Mouse (Mus musculus) B cell, adult 2 months (primary cell): ENCODE results near the gene Vmn2r25.
"Not testable (repeated sequence)": the region's sequence is repeated elsewhere in the genome, so short reads cannot be mapped to it uniquely, and the experiment has no call there.

Source experiments
- DNase-seq, 2 experiments: peaks; one replicate each; pipeline ENCODE4 v3.0.0; 2022

The Vmn2r25 gene

DNA sequence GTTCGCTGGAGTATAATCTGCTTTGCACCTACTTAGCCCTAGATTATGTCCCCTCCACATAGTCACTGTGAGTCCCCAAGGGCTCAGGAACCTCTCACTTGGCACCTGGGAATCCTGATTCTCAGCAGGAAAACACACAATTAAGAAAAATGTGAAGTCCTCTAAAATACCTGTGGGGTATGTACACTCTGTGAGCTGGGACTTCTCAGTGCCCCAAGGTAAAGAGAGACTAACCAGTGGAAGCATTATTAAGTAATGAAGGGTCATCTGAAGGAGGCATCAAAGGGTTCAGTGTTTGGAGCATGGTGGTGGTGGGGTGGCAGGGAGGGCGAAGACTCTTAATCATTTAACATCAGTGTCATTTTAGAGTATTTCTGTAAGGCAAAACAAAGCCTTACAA, at the start of gene Vmn2r25:
TSS of gene Vmn2r25 (minus strand) at position 101 of the 400 bp plus-strand sequence.
- DNase-seq, result not testable (repeated sequence)

DNA sequence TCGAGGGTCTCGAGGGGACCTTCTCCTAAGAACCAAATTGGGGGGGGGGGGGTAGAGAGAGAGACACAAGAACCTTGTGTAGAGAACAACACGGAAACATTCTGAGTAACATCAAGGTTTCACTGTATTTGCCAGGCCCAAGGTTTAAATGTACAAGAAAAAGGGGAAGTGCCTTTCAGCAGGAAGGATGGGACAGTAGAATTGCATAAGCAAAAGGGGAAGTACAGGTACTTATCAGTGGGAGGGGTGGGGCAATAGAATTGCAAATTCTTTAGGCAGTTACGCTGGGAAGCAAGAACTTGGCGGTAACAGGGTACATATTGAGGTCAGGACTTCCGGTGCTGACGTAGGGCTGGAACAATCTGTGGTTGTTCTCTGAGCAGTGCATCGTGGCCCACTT, 33.3 kb downstream of the Vmn2r25 start:
- no peak for DNase-seq

DNA sequence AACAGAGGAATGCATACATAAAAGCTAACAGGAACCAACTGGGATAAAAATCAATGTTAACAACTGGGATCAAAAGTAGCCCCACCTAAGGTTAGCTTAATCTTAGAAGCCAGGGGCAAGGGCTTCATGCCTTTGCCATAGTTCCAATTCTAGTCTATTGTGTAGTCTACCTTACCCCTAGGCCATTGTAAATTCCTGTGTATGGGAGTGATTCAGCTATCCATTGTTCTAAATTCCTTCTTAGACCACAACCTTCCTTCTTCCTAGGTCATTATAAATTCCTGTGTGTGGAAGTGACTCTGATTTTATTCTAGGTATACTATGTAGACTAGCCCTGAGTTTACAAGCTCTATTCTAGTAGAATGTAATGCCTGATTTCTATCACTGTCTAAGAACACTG, 43.0 kb downstream of the Vmn2r25 start:
- not testable (repeated sequence) for DNase-seq

DNA sequence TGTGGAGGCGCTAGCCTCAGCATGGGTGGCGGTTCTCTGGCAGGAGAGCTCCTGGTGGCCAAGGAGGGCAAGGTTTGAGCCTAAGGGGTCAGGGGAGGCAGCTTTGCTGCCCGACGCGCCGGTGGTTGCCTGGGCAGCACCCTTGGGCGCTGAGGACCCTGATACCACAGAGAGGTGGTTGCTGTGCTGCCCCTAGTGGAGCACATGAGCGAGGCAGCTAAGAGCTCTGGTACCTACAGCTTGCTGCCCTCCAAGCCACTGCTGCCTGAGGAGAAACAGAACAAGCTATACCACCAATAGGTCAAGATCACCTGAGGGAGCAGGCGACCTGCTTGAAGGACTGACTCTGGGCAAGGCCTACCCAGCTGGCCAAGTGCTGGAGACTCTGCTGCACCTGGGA, 59.5 kb downstream of the Vmn2r25 start:
- no peak for DNase-seq

DNA sequence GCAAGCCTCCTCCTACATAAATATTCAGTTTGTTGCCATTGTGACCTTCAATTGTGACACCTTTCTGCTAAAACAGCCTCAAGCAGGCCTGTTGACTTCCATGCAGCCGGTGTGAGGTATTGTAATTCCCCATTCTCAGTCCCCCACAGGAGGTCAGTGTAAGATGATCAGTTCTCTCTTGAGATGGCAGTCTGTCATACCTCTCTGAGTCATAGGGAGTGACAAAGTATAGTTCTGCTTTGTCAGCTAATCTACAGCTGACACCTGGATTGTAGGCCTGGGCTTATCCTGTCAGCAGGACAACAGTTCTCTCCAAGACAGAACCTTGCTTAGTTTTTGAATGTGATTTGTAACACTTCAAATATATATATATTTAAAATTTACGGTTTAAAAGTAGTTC, 68.4 kb downstream of the Vmn2r25 start:
- no peak for DNase-seq

DNA sequence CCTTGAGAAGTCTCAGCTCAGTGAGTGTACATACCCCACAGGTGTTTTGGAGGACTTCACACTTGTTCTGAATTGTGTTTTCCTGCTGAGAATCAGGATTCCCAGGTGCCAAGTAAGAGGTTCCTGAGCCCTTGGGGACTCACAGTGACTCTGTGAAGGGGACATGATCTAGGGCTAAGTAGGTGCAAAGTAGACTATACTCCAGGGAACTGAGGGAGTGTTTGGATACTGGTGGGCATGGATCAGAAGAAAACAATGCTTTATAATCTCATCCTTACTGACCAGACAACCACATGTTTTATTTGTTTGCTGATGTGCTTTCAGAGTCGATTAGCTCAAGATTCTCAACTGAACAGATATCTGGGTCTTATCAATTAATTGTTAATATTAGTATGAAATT, 74.7 kb downstream of the Vmn2r25 start, which contains the start of gene Vmn2r24:
TSS of gene Vmn2r24 (plus strand) at position 301 of the 400 bp plus-strand sequence.
- DNase-seq, result no peak
